Mouse (Mus musculus) lung, postnatal 36 days (tissue): ENCODE measurements around the gene Xpnpep1.

Experiments
- DNase-seq: peaks from one replicate; pipeline ENCODE4 v3.0.0; 2022; ENCODE audit warnings: mixed read lengths

Gene Xpnpep1

GRCm38 (mm10) chr19:52979020-52979711, 60.8 kb downstream of the Xpnpep1 start:
- DNase-seq: no peak

GRCm38 (mm10) chr19:52975564-52976185, 64.3 kb downstream of the Xpnpep1 start:
- peak; percentile 80 for DNase-seq

- no peak for DNase-seq
These were observed 73.7 kb downstream of the Xpnpep1 start for GRCm38 (mm10) chr19:52966339-52966738.

- no peak for DNase-seq
These were observed 77.3 kb downstream of the Xpnpep1 start for GRCm38 (mm10) chr19:52962745-52963144.

- peak; percentile 53 for DNase-seq
These were observed 117.1 kb downstream of the Xpnpep1 start for GRCm38 (mm10) chr19:52922678-52923495.

- DNase-seq: no peak
These were observed 135.8 kb downstream of the Xpnpep1 start for GRCm38 (mm10) chr19:52904182-52904581.

- DNase-seq: no peak
These were observed 148.1 kb downstream of the Xpnpep1 start for GRCm38 (mm10) chr19:52891807-52892442.
